Mouse (Mus musculus): ENCODE data around the gene Ddost. TPM values are rescaled to one million over a fixed set of nuclear protein-coding genes. Genes with fewer than 3 reads are reported as not detected.

Gene Ddost
- total RNA-seq, 2 experiments from 2014 or later, result 92.3 to 104 TPM

DNA sequence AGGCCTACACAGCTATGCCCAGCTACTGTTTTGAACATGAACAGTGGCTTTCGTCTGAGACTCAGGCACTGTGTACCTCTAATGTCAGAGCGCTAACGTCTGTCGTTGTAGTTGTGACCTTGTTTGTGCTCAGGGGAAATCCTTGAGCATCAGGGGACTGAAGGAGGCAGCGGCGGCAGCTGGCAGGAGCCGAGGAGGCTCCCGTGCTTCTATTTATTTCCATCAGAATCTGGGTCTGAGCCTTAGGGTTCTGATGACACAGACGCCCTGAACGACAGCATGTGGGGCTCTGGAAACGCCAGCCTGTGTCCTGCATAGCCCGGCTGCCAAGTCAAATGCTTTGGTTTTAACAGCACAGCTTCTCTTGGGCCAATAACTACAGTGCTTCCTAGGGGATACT, 30.5 kb downstream of the Ddost start:
- no peak for DNase-seq (ENCODE audit: extremely low spot score in 1 of 2, low spot score in 1 of 2)

DNA sequence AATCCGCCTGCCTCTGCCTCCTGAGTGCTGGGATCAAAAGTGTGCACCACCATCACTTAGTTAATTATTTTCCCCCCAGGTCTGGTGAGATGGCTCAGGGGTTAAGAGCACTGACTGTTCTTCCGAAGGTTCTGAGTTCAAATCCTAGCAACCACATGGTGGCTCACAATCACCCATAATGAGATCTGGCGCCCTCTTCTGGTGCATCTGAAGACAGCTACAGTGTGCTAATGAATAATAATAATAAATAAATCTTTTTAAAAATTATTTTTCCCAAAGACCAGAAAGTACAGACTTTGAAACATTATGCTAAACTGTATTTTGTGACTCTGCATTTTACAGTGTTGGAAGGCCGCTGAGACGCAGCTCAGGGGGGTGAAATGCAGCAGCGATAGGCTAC, 31.1 kb downstream of the Ddost start:
- DNase-seq (ENCODE audit: extremely low spot score in 1 of 2, low spot score in 1 of 2), result no peak

DNA sequence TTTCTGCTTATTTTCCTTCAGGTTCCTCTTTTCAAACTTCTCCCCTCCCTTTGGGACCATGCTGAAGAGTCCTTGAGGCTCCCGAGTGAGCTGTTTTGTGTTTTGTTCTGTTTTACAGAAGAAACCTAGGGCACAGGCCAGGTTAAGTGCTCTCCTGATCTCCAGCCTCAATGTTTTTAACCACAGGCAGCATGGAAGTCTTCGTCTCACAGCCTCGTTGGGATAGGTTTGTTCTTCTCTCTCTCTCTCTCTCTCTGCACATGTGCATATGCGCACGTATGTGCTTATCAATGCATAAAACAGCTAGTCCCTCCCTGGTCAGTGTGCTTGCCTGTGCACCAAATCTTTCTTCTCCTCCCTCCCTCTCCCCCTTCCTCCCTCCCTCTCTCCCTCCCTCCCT, 32.3 kb downstream of the Ddost start:
- DNase-seq (ENCODE audit: extremely low spot score in 1 of 2, low spot score in 1 of 2), result no peak

DNA sequence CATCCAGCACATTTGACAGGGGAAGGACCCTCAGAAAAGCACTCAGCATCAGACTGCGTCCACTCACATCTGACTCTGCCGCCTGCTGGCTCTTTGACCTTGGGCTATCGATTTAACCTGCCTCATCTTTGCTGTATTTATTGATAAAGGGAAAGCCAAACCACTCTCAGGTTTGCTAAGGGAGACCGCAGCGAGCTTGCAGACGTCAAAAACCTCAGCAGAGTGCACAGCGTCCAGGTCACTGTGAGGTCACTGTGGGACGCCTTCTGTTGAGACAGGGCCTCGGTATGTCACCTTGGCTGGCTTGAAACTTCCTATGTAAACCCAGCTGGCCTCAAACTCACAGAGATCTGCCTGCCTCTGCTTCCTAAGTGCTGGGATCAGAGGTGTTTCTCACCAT, 32.8 kb downstream of the Ddost start:
- no peak for DNase-seq (ENCODE audit: extremely low spot score in 1 of 2, low spot score in 1 of 2)

DNA sequence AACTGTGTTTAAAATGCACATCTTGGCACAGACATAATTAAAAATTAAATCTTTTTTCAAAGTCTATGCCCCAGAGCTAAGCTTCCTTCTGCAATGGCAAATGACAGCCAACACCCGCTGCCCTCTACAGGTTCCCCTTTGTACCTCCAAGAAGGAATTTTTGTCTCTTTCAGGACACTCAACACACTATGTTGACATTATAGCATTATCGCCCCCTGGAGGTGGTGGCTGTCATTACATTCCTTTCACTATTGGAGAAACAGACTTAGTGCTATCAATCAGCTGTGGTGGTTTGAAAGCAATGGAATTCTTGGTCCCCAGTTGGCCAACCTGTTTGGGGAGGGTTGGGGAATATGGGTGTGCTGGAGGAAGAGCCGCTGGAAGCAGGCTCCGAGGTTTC, 35.4 kb downstream of the Ddost start:
- peak in 1 of 2 experiments; percentile 74 for DNase-seq (ENCODE audit: extremely low spot score in 1 of 2, low spot score in 1 of 2)

DNA sequence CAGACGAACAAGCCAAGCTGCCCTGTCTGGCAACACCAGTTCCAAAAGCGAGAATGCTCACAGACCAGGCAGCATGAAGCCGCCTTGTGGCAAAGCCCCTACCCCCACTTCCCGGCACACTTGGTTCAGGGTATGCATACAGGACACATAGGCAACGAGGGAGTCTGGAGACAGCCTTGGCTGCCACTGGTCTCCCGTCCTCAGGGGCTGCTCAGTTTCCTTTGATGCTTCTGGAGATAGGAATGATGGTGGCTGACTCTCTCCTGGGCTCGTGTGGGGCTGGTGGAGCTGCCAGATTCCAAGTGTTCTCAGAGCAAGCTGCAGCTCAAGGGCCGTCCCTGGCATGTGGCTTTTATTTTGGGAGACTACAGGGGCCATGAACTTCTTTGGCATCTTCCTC, 36.9 kb downstream of the Ddost start:
- no peak for DNase-seq (ENCODE audit: extremely low spot score in 1 of 2, low spot score in 1 of 2)

DNA sequence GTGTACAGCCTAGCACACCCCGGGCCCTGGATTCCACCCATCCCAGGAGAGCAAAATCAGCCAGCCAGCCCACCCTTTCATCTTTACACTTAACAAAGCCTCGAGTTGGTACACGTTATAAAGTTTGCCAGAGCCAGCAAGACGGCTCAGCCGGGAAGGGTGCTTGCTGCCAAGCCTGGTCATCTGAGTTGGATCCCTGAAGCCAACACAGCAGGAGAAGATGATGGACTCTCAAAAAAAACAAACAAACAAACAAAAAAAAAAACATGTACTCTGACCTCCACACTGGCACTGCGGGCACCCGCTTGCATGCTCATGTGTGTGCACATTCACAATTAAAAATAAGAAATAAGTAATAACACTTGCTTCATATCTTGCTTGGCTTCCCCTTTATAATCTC, 37.5 kb downstream of the Ddost start:
- DNase-seq (ENCODE audit: extremely low spot score in 1 of 2, low spot score in 1 of 2), result no peak

DNA sequence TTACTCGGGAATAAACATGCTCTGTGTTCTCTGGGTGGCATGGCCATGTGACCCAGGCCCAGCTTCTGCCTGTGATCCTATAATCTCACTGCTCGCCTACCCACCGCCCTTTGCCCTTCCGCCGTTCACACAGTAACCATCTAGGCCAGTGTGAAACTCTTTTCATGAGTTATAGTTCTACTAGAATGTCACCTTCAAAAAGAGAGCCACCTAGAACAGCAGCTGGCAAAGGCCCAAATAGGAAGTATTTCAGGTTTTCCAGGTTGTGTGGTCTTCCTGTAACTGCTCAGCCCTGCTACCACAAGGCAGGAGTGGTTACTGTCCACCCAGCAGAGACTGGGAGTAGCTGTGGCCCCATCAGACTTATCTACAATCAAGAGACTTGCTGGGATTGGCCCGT, 38.2 kb downstream of the Ddost start:
- DNase-seq (ENCODE audit: extremely low spot score in 1 of 2, low spot score in 1 of 2), result no peak

DNA sequence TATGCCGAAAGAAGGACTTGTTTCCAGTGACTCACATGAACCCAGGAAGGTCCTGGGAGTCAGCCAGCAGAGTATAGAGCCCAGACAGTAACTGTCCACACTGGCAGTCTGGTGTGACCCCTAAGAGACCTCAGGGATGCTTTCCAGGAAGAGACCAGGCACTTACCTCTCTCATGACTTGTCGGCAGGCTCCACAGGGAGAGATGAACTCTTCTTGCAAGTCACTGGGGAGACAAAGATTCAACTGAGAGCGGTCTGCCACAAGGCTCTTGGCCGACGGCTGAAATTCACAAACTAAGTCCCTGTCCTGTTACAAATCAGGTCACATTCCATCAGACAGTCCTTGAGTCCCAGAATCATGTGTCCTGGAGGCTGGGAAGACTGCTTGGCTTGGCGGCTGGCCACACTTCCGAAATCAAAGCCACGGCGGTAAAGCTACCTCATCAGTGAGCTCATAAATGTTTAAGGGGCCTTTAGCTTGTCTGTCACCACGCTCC, 38.9 kb downstream of the Ddost start:
- no peak for DNase-seq (ENCODE audit: extremely low spot score in 1 of 2, low spot score in 1 of 2)

DNA sequence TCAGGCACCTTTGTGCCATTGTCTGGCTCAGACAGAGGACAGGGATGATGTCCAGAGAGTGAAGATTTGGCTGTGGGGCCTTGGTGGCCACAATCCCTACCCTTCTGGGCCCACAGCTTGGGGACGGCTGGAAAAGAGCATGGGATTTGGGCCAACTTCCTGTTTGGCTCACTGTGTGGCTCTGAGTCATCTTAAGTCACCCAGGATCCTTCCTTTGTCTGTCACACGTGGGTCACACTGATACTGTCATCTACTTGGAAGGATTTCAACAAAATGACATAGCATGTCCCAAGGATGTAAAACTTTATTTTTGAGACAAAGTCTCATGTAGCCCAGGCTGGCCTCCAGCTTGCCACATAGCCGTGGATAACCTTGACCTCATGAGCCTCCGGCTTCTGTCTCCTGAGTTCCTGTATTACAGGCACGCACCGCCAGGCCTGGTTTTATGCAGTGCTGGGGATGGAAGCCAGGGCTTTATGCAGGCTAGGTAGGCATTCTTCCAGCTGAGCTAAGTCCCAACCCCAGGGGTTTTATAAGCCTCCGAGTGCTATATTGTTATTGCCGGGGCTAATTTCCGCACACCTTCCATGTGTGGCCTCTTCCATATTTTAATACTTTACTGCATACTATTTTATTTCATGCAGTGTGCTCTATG, 40.5 kb downstream of the Ddost start:
- DNase-seq (ENCODE audit: extremely low spot score in 1 of 2, low spot score in 1 of 2), result no peak

DNA sequence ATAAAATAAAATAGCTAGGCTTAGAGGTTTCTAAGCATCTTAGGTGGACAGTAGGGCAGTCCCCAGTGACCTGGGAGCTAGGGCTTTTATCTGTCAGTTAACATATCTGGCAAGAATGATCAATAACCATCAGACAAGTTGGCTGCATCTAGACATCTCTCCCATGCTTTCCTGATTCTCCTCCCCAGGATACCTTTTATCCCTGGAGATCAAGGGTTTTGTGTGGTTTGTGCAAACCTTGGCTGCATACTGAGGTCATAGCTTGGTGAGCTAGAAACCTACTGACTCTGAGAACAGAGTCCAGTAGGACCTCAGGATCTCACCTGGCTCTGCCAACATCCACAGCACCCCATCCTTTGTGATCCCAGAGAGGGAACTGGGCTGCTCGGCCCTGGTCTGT, 42.8 kb downstream of the Ddost start:
- no peak for DNase-seq (ENCODE audit: extremely low spot score in 1 of 2, low spot score in 1 of 2)

DNA sequence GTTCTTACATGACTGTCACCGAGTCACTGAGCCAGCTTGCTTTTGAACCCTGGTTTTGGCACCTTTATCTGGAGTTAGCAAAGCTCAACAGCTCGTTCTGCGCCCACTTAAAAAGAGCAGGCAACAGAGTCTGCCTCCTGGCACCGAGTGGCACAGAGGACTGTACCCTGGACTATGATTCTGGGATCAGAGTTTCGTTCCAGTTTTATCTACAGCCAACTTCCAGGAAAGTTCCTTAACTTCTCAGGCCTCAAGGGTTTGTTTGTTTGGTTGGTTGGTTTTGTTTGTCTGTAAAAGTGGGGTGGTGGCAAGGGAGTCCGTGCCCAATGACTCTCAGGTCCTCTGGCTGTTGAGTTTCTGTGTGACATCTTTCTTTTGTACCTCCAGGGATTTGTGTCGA, 44.2 kb downstream of the Ddost start:
- DNase-seq (ENCODE audit: extremely low spot score in 1 of 2, low spot score in 1 of 2), result no peak

DNA sequence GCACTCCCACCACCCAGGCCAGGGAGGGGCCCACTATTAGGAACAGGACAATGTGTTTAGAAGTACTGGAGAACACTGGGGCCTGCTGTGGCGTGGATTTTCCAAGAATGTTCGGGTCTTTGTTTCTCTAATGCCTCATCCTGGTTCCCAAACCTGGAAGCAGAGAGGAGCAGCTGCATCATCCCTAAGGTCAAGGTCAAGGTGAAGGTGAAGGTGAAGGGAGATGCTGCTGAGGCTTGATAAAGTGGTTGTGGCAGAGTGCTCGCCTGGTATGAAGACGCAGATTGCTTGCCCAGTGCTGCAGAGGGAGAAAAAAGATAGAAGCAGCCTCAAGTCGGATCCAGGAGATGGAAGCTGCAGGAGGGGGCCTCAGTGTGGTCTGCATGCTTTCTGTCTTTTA, 47.3 kb downstream of the Ddost start:
- no peak for DNase-seq (ENCODE audit: extremely low spot score in 1 of 2, low spot score in 1 of 2)

DNA sequence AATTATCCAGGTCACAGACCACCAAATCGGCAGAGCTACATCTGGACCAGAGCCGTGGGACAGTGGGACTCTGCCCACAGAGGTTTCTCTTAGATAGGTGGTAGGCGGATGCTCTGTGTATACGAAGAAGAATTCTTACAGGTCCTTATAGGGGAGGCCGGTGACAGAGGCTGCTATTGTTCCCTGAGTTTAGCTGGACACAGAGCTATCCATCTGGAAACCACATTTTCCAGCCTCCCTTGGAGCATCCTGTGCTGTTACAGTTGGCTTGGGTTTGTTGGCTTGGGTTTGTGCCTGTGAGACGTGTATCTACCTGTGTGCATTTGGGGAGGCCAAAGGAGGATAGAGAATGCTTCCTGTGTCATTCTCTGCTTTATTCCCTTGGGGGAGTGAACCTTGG, 48.2 kb downstream of the Ddost start:
- DNase-seq (ENCODE audit: extremely low spot score in 1 of 2, low spot score in 1 of 2), result no peak

DNA sequence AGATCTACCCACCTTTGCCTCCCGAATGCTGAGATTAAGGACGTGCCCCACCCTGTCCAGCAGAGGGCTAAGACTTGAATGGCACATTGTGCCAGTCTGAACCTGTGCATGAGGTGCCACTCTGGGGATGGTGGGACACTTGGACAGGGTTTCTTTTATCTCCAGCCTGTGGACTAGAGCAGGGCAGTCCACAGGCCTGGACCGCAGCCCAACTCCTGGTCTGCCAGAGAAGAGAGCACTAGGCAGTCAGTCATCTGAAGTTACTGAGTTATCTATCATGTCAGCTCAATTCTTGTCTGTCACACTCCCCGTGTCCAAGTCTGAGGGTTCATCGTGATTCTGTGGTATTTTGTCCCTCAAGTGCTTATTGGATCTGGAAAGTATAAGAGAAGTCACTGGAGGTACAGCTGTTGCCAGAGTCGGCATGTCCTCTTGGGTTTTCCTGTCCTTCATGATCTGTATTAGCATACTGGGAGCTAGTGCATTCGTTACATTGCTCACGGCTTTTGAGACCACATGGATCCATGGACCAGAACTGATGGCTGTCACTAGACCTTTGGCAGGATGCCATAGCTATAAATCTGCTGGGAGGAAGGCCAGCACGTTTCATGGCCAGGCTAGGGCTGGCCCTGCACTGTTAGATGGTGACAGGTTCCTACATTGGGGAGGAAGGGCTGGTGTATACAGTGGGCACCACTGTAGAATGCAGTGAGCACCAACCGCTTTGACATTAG, 49.1 kb downstream of the Ddost start:
- DNase-seq (ENCODE audit: extremely low spot score in 1 of 2, low spot score in 1 of 2), result no peak

DNA sequence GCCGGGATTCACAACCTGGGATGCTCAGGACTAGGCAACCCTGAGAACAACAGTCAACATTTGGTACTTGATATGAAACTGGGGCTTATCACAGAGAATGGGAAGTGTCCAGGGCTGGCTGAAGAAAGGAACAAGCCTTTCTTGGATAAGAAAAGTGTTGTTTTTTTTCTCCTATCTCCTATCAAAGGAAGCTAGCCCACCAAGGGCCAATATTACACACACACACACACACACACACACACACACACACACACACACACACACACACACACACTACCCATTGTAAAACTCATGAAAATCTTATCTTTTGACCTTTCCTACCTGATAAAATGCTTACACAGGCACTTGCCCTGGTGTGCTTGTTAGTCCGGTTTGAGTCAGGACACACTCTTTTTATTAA, 51.0 kb downstream of the Ddost start:
- no peak for DNase-seq (ENCODE audit: extremely low spot score in 1 of 2, low spot score in 1 of 2)

DNA sequence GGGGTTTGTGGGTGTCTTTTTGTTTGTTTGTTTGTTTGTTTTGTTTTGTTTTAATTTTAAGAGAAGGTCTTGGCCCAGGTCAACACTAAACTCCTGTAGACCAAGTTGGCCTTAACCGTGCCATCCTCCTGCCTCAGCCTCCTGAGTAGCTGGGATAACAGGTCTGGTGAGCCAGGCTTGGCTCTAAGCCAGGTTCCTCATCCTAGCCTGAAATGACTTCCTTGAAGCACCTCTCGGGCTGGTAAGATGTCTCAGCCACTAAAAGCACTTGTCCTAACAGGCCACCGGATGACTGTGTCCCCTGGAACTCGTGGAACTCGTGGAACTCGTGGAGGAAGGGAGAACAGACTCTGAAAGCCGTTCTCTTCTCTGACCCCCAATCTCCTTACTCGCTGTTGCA, 51.6 kb downstream of the Ddost start:
- DNase-seq (ENCODE audit: extremely low spot score in 1 of 2, low spot score in 1 of 2), result no peak

DNA sequence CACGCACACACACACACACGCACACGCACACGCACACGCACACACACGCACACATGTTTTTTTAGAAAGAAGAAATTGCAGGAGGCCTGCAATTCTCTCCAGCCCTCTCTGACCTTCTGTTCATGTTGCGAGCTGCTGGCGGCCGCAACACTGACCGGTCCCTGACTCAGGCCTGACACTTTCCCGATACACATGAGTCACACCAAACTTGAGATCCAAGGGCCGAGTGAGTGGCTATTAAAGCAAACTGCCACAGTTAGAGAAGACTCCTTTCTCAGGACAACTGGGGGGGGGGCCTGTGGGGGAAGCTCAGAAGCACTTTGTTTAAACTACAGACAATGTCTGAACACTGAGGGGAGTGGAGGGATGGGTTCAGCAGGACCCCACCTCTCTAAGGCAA, 52.0 kb downstream of the Ddost start:
- no peak for DNase-seq (ENCODE audit: extremely low spot score in 1 of 2, low spot score in 1 of 2)

DNA sequence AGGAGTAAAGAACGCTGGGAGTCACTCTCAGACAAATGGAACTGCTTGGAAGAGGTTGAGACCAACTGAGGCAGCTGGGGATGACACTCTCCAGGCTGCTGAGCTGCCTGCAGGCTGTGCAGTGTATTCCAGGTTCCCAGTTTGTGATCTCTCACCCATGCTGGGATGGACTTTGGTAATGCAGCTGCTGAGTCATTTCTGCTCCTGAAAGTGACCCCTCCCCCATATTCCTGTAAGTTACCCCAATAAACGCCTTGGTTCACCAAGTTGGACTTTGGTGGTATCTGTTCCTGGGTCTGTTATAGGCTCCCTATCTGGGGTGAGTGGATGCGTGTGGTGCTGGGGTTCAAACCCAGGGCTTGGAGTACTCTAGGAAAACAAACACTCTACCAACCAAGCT, 53.6 kb downstream of the Ddost start:
- DNase-seq (ENCODE audit: extremely low spot score in 1 of 2, low spot score in 1 of 2), result no peak

DNA sequence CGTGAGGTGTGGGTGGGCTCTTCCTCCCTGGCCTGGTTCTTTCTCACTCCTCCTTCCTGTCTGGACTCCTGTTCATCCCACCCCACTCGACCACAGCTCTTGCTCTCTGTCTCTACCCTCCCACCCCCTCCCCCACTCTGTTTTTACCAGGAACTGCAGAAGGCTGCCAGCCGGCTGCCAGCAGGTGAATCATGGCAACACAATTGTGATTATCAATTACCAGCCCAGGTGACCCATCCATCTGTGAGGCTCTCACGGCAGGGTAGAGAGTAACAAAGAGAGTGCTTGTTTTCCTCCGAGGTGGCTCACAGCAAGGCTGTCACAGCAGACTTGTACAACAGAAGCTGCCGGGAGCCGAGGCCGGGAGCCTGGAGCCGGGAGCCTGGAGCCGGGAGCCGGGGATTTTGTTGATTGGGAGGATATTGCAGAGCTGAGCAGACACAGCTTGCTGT, 56.9 kb downstream of the Ddost start:
- DNase-seq (ENCODE audit: extremely low spot score in 1 of 2, low spot score in 1 of 2), result peak in 1 of 2 experiments; percentile 44
